Comparison of ENCODE assay signal across 18 mouse cellular contexts in the genomic region with DNA sequence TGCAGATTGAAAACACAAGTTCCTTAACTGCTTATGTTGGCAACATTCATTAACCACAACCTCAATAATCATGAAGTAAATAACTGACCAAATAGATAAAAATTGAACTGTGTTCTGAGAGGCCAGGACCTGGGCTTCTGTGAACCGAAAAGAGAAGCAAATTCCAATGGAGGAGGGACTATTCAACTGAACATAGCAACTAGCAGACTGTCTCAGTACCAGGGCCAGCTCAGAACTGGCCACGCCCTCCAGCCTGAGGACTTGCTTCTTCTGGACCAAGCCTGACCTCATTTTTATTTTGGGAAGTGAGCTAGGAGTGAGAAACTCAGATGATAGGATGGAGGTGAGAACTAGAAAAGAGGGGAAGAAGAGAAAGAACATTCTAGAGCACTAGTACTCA. TPM values are rescaled to one million over a fixed set of nuclear protein-coding genes. Genes with fewer than 3 reads are reported as not detected.
DNase-seq lines count a peak whose midpoint lies in the region; ATAC-seq and TF ChIP-seq lines count a peak whose summit lies in the region.
"Had no signal": no experiment of that assay in that cellular context is flagged by ENCODE, and none has a peak within 500 bp of the region (broad histone marks: within the 10 kb centered on the region; RNA-seq: fewer than 3 reads in every experiment).

No protein-coding gene starts in this region.

- H3K27ac ChIP-seq in kidney, adult 2 months (ENCODE audit: insufficient read depth, low read depth, low read length): no peak overlapping the region
- H3K27ac ChIP-seq: embryonic facial prominence, embryonic 15.5 days; forebrain, embryonic 12.5 days; heart, adult 2 months; intestine, embryonic 15.5 days; limb, embryonic 10.5 days; liver, embryonic 14.5 days; midbrain, embryonic 15.5 days; neural tube, embryonic 12.5 days had no signal

- H3K4me1 ChIP-seq in kidney, adult 2 months (ENCODE audit: control insufficient read depth, insufficient read depth, low read length): peaks cover 5% of the 10 kb centered on the region; the same call in 1 of the 2 replicates
- H3K4me1 ChIP-seq: embryonic facial prominence, embryonic 15.5 days; forebrain, embryonic 12.5 days; intestine, embryonic 15.5 days; limb, embryonic 10.5 days; midbrain, embryonic 15.5 days; neural tube, embryonic 12.5 days had no signal

- WGBS in kidney, adult 2 months: 23% methylated on average over 2 of the region's 2 CpGs

- H3K4me3 ChIP-seq in kidney, adult 2 months (ENCODE audit: insufficient read depth, low read depth, low read length): no peak overlapping the region
- H3K4me3 ChIP-seq: embryonic facial prominence, embryonic 15.5 days; forebrain, embryonic 12.5 days; heart, adult 2 months; intestine, embryonic 15.5 days; limb, embryonic 10.5 days; midbrain, embryonic 15.5 days; neural tube, embryonic 12.5 days had no signal

- no peak for TF ChIP-seq CTCF in kidney, adult 2 months (conservative IDR thresholded peaks at IDR 0.05; ENCODE audit: insufficient read depth, insufficient read length, low read depth, low read length)

- DNase-seq in cerebellum, adult 18-20 months: peak; percentile 30 to 43
- peak; percentile 4 for DNase-seq in lung, postnatal 10 days
- no peak for DNase-seq in lung, postnatal 14 days
- DNase-seq in kidney, adult 2 months: peak; percentile 92
- peak; percentile 82 to 89 for DNase-seq in kidney, postnatal 36 days
- DNase-seq in left cerebral cortex, adult 18-20 months (ENCODE audit: low spot score in 2 of 2): no peak
- no peak for DNase-seq in spleen, postnatal 14 days (ENCODE audit: low spot score in 2 of 2)
- DNase-seq: adrenal gland, postnatal 14 days; heart, postnatal 36 days had no signal

- no peak for TF ChIP-seq POLR2A in kidney, adult 2 months (IDR thresholded peaks at IDR 0.05; ENCODE audit: low read depth, low read length)

- no peak for ATAC-seq in cerebellum, adult (ENCODE audit: insufficient number of reproducible peaks, low FRiP score, low TSS enrichment)
- ATAC-seq: intestine, embryonic 15.5 days; midbrain, embryonic 15.5 days had no signal

- no peaks in the 10 kb centered on the region for H3K27me3 ChIP-seq in kidney, adult 2 months (replicated peaks; ENCODE audit: control insufficient read depth, insufficient read depth, low read length)
- H3K27me3 ChIP-seq: embryonic facial prominence, embryonic 15.5 days; forebrain, embryonic 12.5 days; intestine, embryonic 15.5 days; midbrain, embryonic 15.5 days; neural tube, embryonic 12.5 days had no signal

- H3K36me3 ChIP-seq in kidney, adult 2 months (ENCODE audit: control insufficient read depth, insufficient read depth, low read length): no peaks in the 10 kb centered on the region
- H3K36me3 ChIP-seq: embryonic facial prominence, embryonic 15.5 days; forebrain, embryonic 12.5 days; intestine, embryonic 15.5 days; limb, embryonic 10.5 days; midbrain, embryonic 15.5 days; neural tube, embryonic 12.5 days had no signal

RNA-seq across cellular contexts. Expression of a gene that starts 4.8 kb away (rescaled TPM):
- 219 and 268 TPM in 2 replicates for polyA plus RNA-seq in kidney, adult 2 months (2012; rRNA removed)
- under 1 TPM; 0.19 to 0.21 TPM for total RNA-seq in left cerebral cortex, adult 18-20 months (2021)
- total RNA-seq: adrenal gland, postnatal 14 days; heart, adult 2 months had no signal
- polyA plus RNA-seq: heart, adult 2 months; limb, embryonic 10.5 days; liver, embryonic 14.5 days had no signal

Comparison
In these comparisons a context has a peak if more than half of its experiments do, and no peak if none do; other contexts are left out.
1. DNase-seq: peak in cerebellum, adult 18-20 months (2 of 2), lung, postnatal 10 days (single experiment), kidney, adult 2 months (single experiment) and kidney, postnatal 36 days (2 of 2); none in lung, postnatal 14 days (single experiment), left cerebral cortex, adult 18-20 months (0 of 2) and spleen, postnatal 14 days (0 of 2).